ENCODE assay signal across 19 mouse cellular contexts in genomic region chr8:104359778-104360456, GRCm38 (mm10). TPM values are rescaled to one million over a fixed set of nuclear protein-coding genes. Genes with fewer than 3 reads are reported as not detected.
DNase-seq lines count a peak whose midpoint lies in the region; ATAC-seq and TF ChIP-seq lines count a peak whose summit lies in the region.
"Had no signal": no experiment of that assay in that cellular context is flagged by ENCODE, and none has a peak within 500 bp of the region (broad histone marks: within the 10 kb centered on the region; RNA-seq: fewer than 3 reads in every experiment).

No protein-coding gene starts in this region.

- H3K4me1 ChIP-seq in embryonic facial prominence, embryonic 13.5 days = peaks cover 9% of the 10 kb centered on the region; the same call in 1 of the 2 replicates
- H3K4me1 ChIP-seq in embryonic facial prominence, embryonic 10.5 days = peaks cover 11% of the 10 kb centered on the region; the same call in 1 of the 2 replicates
- peaks cover 7% of the 10 kb centered on the region; the same call in 1 of the 2 replicates for H3K4me1 ChIP-seq in midbrain, postnatal 0 days (ENCODE audit: insufficient read depth, low read length)
- peaks cover 16% of the 10 kb centered on the region for H3K4me1 ChIP-seq in midbrain, embryonic 10.5 days
- 0 out of 2 replicates have a peak, but pooled peaks cover 7% of the 10 kb centered on the region for H3K4me1 ChIP-seq in limb, embryonic 10.5 days
- H3K4me1 ChIP-seq in heart, embryonic 10.5 days = peaks cover 13% of the 10 kb centered on the region
- no peaks in the 10 kb centered on the region for H3K4me1 ChIP-seq in lung, postnatal 0 days (ENCODE audit: insufficient read depth, low read depth, low read length)

- H3K9ac ChIP-seq in embryonic facial prominence, embryonic 13.5 days = 0 out of 2 replicates have a peak overlapping the region, but pooled peaks have one; percentile 17
- no peak overlapping the region for H3K9ac ChIP-seq in midbrain, postnatal 0 days (replicated peaks; ENCODE audit: low read length, poor library complexity, severe bottlenecking)
- no peak overlapping the region for H3K9ac ChIP-seq in lung, postnatal 0 days (replicated peaks; ENCODE audit: low read depth)
- H3K9ac ChIP-seq: neural tube, embryonic 15.5 days had no signal

- ATAC-seq in embryonic facial prominence, embryonic 13.5 days (ENCODE audit: insufficient number of reproducible peaks, insufficient read depth, low FRiP score, low TSS enrichment, low read depth) = no peak
- no peak for ATAC-seq in midbrain, postnatal 0 days (ENCODE audit: low FRiP score)
- ATAC-seq in monocyte, adult 5-6 weeks (replicated peaks; ENCODE audit: insufficient number of reproducible peaks, low FRiP score, low TSS enrichment, poor library complexity, severe bottlenecking) = no peak
- ATAC-seq in lung, postnatal 0 days = no peak

- TF ChIP-seq EP300 in lung, postnatal 0 days (IDR thresholded peaks at IDR 0.05) = no peak

- H3K4me3 ChIP-seq in embryonic facial prominence, embryonic 13.5 days = no peak overlapping the region
- H3K4me3 ChIP-seq in embryonic facial prominence, embryonic 10.5 days = no peak overlapping the region
- no peak overlapping the region for H3K4me3 ChIP-seq in midbrain, postnatal 0 days (ENCODE audit: low read depth, low read length)
- no peak overlapping the region for H3K4me3 ChIP-seq in midbrain, embryonic 10.5 days
- H3K4me3 ChIP-seq in limb, embryonic 10.5 days = no peak overlapping the region
- no peak overlapping the region for H3K4me3 ChIP-seq in heart, embryonic 10.5 days
- no peak overlapping the region for H3K4me3 ChIP-seq in lung, postnatal 0 days (ENCODE audit: low read depth, low read length)
- H3K4me3 ChIP-seq: erythroblast, embryonic 14.5 days; neural tube, embryonic 15.5 days had no signal

- peaks cover 18% of the 10 kb centered on the region for H3K36me3 ChIP-seq in embryonic facial prominence, embryonic 13.5 days
- H3K36me3 ChIP-seq in embryonic facial prominence, embryonic 10.5 days (replicated peaks) = peaks cover 27% of the 10 kb centered on the region
- peaks cover 14% of the 10 kb centered on the region; the same call in 1 of the 2 replicates for H3K36me3 ChIP-seq in midbrain, postnatal 0 days (ENCODE audit: insufficient read depth, low read length)
- peaks cover 19% of the 10 kb centered on the region for H3K36me3 ChIP-seq in midbrain, embryonic 10.5 days
- peaks cover 21% of the 10 kb centered on the region for H3K36me3 ChIP-seq in limb, embryonic 10.5 days
- peaks cover 21% of the 10 kb centered on the region; the same call in 1 of the 2 replicates for H3K36me3 ChIP-seq in heart, embryonic 10.5 days
- no peaks in the 10 kb centered on the region for H3K36me3 ChIP-seq in lung, postnatal 0 days (ENCODE audit: insufficient read depth, low read length)

- H3K9me3 ChIP-seq in embryonic facial prominence, embryonic 13.5 days = no peaks in the 10 kb centered on the region
- H3K9me3 ChIP-seq in embryonic facial prominence, embryonic 10.5 days = no peaks in the 10 kb centered on the region
- no peaks in the 10 kb centered on the region for H3K9me3 ChIP-seq in midbrain, postnatal 0 days (ENCODE audit: low read length)
- no peaks in the 10 kb centered on the region for H3K9me3 ChIP-seq in midbrain, embryonic 10.5 days (replicated peaks)
- no peaks in the 10 kb centered on the region for H3K9me3 ChIP-seq in limb, embryonic 10.5 days (replicated peaks)
- no peaks in the 10 kb centered on the region for H3K9me3 ChIP-seq in heart, embryonic 10.5 days
- no peaks in the 10 kb centered on the region for H3K9me3 ChIP-seq in lung, postnatal 0 days (ENCODE audit: low read length)
- H3K9me3 ChIP-seq: neural tube, embryonic 15.5 days had no signal

- no peak for DNase-seq in embryonic facial prominence, embryonic 10.5 days (ENCODE audit: low spot score)
- no peak for DNase-seq in midbrain, postnatal 0 days (ENCODE audit: low spot score)
- no peak for DNase-seq in midbrain, embryonic 10.5 days (ENCODE audit: low spot score)
- no peak for DNase-seq in limb, embryonic 10.5 days (ENCODE audit: low spot score)
- no peak for DNase-seq in heart, embryonic 10.5 days (ENCODE audit: low spot score)
- no peak for DNase-seq in lung, postnatal 0 days (ENCODE audit: low spot score)
- DNase-seq: kidney, adult 18-20 months; lung, adult 2 months; right cerebral cortex, postnatal 14 days had no signal

- 70% methylated on average over 15 of the region's 15 CpGs for WGBS in embryonic facial prominence, embryonic 13.5 days
- 70% methylated on average over 15 of the region's 15 CpGs for WGBS in embryonic facial prominence, embryonic 10.5 days
- 65% methylated on average over 15 of the region's 15 CpGs for WGBS in midbrain, postnatal 0 days
- 70% methylated on average over 15 of the region's 15 CpGs for WGBS in midbrain, embryonic 10.5 days
- WGBS in limb, embryonic 10.5 days = 82% methylated on average over 15 of the region's 15 CpGs
- WGBS in heart, embryonic 10.5 days = 80% methylated on average over 15 of the region's 15 CpGs
- 82% methylated on average over 15 of the region's 15 CpGs for WGBS in lung, postnatal 0 days

- no peak overlapping the region; the same call in 1 of the 2 replicates for H3K27ac ChIP-seq in embryonic facial prominence, embryonic 13.5 days
- H3K27ac ChIP-seq in embryonic facial prominence, embryonic 10.5 days (replicated peaks) = no peak overlapping the region; the same call in 1 of the 2 replicates
- H3K27ac ChIP-seq in midbrain, postnatal 0 days (ENCODE audit: low read depth, low read length) = peak overlapping the region; percentile 12; the same call in 1 of the 2 replicates
- no peak overlapping the region for H3K27ac ChIP-seq in midbrain, embryonic 10.5 days (replicated peaks)
- 0 out of 2 replicates have a peak overlapping the region, but pooled peaks have one; percentile 12 for H3K27ac ChIP-seq in limb, embryonic 10.5 days
- no peak overlapping the region for H3K27ac ChIP-seq in heart, embryonic 10.5 days
- no peak overlapping the region for H3K27ac ChIP-seq in lung, postnatal 0 days (ENCODE audit: low read length)
- H3K27ac ChIP-seq: neural tube, embryonic 15.5 days had no signal

- H3K4me2 ChIP-seq in embryonic facial prominence, embryonic 13.5 days = no peak overlapping the region
- H3K4me2 ChIP-seq in midbrain, postnatal 0 days (ENCODE audit: low read depth, low read length, poor library complexity, severe bottlenecking) = no peak overlapping the region
- H3K4me2 ChIP-seq in lung, postnatal 0 days (replicated peaks; ENCODE audit: low read depth, low read length) = no peak overlapping the region
- H3K4me2 ChIP-seq: neural tube, embryonic 15.5 days had no signal

- no peak for TF ChIP-seq CTCF in midbrain, postnatal 0 days (IDR thresholded peaks at IDR 0.05)
- no peak for TF ChIP-seq CTCF in lung, postnatal 0 days (IDR thresholded peaks at IDR 0.05)

- no peaks in the 10 kb centered on the region for H3K27me3 ChIP-seq in embryonic facial prominence, embryonic 13.5 days
- H3K27me3 ChIP-seq in embryonic facial prominence, embryonic 10.5 days (replicated peaks; ENCODE audit: low read depth, poor library complexity, severe bottlenecking) = no peaks in the 10 kb centered on the region
- no peaks in the 10 kb centered on the region for H3K27me3 ChIP-seq in midbrain, postnatal 0 days (ENCODE audit: insufficient read depth, low read length)
- H3K27me3 ChIP-seq in midbrain, embryonic 10.5 days (ENCODE audit: low read depth, poor library complexity, severe bottlenecking) = no peaks in the 10 kb centered on the region
- H3K27me3 ChIP-seq in limb, embryonic 10.5 days (ENCODE audit: low read depth, poor library complexity, severe bottlenecking) = no peaks in the 10 kb centered on the region
- no peaks in the 10 kb centered on the region for H3K27me3 ChIP-seq in heart, embryonic 10.5 days (ENCODE audit: insufficient read depth, poor library complexity, severe bottlenecking)
- no peaks in the 10 kb centered on the region for H3K27me3 ChIP-seq in lung, postnatal 0 days (replicated peaks; ENCODE audit: insufficient read depth, low read length)
- H3K27me3 ChIP-seq: neural tube, embryonic 15.5 days had no signal

RNA-seq across cellular contexts. Expression of gene Cmtm3, which starts 20.7 kb away (rescaled TPM):
- polyA plus RNA-seq in embryonic facial prominence, embryonic 13.5 days (2015; fragmentation: Nextera tagmentation; extraction: Ambion mirVana) = 174 and 185 TPM in 2 replicates
- polyA plus RNA-seq in embryonic facial prominence, embryonic 10.5 days (2016; fragmentation: Nextera tagmentation; extraction: Ambion mirVana) = 93.4 and 105 TPM in 2 replicates
- total RNA-seq in midbrain, postnatal 0 days (2014; rRNA removed) = 20.0 and 26.0 TPM in 2 replicates
- polyA plus RNA-seq in midbrain, postnatal 0 days (2015; fragmentation: Nextera tagmentation; extraction: Ambion mirVana) = 32.1 and 33.2 TPM in 2 replicates
- polyA plus RNA-seq in midbrain, embryonic 10.5 days (2016; fragmentation: Nextera tagmentation; extraction: Ambion mirVana) = 72.8 and 79.1 TPM in 2 replicates
- polyA plus RNA-seq in limb, embryonic 10.5 days (2016; fragmentation: Nextera tagmentation; extraction: Ambion mirVana) = 63.2 and 65.4 TPM in 2 replicates
- total RNA-seq in monocyte, adult 5-6 weeks (2017) = 14.1 to 17.1 TPM (median 16.7 TPM) in 3 replicates
- 86.9 and 103 TPM in 2 replicates for polyA plus RNA-seq in heart, embryonic 10.5 days (2016; fragmentation: Nextera tagmentation; extraction: Ambion mirVana)
- 98.3 and 117 TPM in 2 replicates for polyA plus RNA-seq in lung, postnatal 0 days (2015; fragmentation: Nextera tagmentation; extraction: Ambion mirVana)

RNA-seq across cellular contexts. Expression of gene Cmtm4, which starts 35.7 kb away (rescaled TPM):
- 3.6 and 3.7 TPM in 2 replicates for polyA plus RNA-seq in embryonic facial prominence, embryonic 13.5 days (2015; fragmentation: Nextera tagmentation; extraction: Ambion mirVana)
- polyA plus RNA-seq in embryonic facial prominence, embryonic 10.5 days (2016; fragmentation: Nextera tagmentation; extraction: Ambion mirVana) = 2.2 and 2.4 TPM in 2 replicates
- total RNA-seq in midbrain, postnatal 0 days (2014; rRNA removed) = 38.7 and 39.8 TPM in 2 replicates
- polyA plus RNA-seq in midbrain, postnatal 0 days (2015; fragmentation: Nextera tagmentation; extraction: Ambion mirVana) = 2.5 and 2.7 TPM in 2 replicates
- polyA plus RNA-seq in midbrain, embryonic 10.5 days (2016; fragmentation: Nextera tagmentation; extraction: Ambion mirVana) = 1.7 and 1.8 TPM in 2 replicates
- polyA plus RNA-seq in limb, embryonic 10.5 days (2016; fragmentation: Nextera tagmentation; extraction: Ambion mirVana) = 1.8 and 2.3 TPM in 2 replicates
- 0.19 to 0.97 TPM (median 0.64 TPM) in 3 replicates for total RNA-seq in monocyte, adult 5-6 weeks (2017)
- polyA plus RNA-seq in heart, embryonic 10.5 days (2016; fragmentation: Nextera tagmentation; extraction: Ambion mirVana) = 1.1 and 1.7 TPM in 2 replicates
- polyA plus RNA-seq in lung, postnatal 0 days (2015; fragmentation: Nextera tagmentation; extraction: Ambion mirVana) = 3.5 TPM in 2 replicates

RNA-seq across cellular contexts. Expression of gene Cmtm2b, which starts 37.9 kb away (rescaled TPM):
- not detected in 2 replicates for polyA plus RNA-seq in embryonic facial prominence, embryonic 13.5 days (2015; fragmentation: Nextera tagmentation; extraction: Ambion mirVana)
- polyA plus RNA-seq in embryonic facial prominence, embryonic 10.5 days (2016; fragmentation: Nextera tagmentation; extraction: Ambion mirVana) = not detected in 2 replicates
- not detected in 2 replicates for total RNA-seq in midbrain, postnatal 0 days (2014; rRNA removed)
- polyA plus RNA-seq in midbrain, postnatal 0 days (2015; fragmentation: Nextera tagmentation; extraction: Ambion mirVana) = not detected in 2 replicates
- polyA plus RNA-seq in midbrain, embryonic 10.5 days (2016; fragmentation: Nextera tagmentation; extraction: Ambion mirVana) = not detected in 2 replicates
- polyA plus RNA-seq in limb, embryonic 10.5 days (2016; fragmentation: Nextera tagmentation; extraction: Ambion mirVana) = not detected in 2 replicates
- total RNA-seq in monocyte, adult 5-6 weeks (2017) = 2.6 TPM in 1 of 3 replicates, not detected in the others
- not detected in 2 replicates for polyA plus RNA-seq in heart, embryonic 10.5 days (2016; fragmentation: Nextera tagmentation; extraction: Ambion mirVana)
- not detected in 2 replicates for polyA plus RNA-seq in lung, postnatal 0 days (2015; fragmentation: Nextera tagmentation; extraction: Ambion mirVana)
- total RNA-seq: common myeloid progenitor, adult 5-6 weeks; gastrocnemius, adult 8-10 months; layer of hippocampus, postnatal 14 days; MEL had no signal
- polyA plus RNA-seq: erythroblast, embryonic 14.5 days; heart, embryonic 16.5 days; lung, adult 2 months; neural tube, embryonic 15.5 days had no signal

RNA-seq across cellular contexts. Expression of gene Gm11020, which starts 38.5 kb away (rescaled TPM):
- not detected in 2 replicates for polyA plus RNA-seq in embryonic facial prominence, embryonic 13.5 days (2015; fragmentation: Nextera tagmentation; extraction: Ambion mirVana)
- polyA plus RNA-seq in embryonic facial prominence, embryonic 10.5 days (2016; fragmentation: Nextera tagmentation; extraction: Ambion mirVana) = not detected in 2 replicates
- total RNA-seq in midbrain, postnatal 0 days (2014; rRNA removed) = not detected in 2 replicates
- not detected in 2 replicates for polyA plus RNA-seq in midbrain, postnatal 0 days (2015; fragmentation: Nextera tagmentation; extraction: Ambion mirVana)
- polyA plus RNA-seq in midbrain, embryonic 10.5 days (2016; fragmentation: Nextera tagmentation; extraction: Ambion mirVana) = not detected in 2 replicates
- polyA plus RNA-seq in limb, embryonic 10.5 days (2016; fragmentation: Nextera tagmentation; extraction: Ambion mirVana) = not detected in 2 replicates
- total RNA-seq in monocyte, adult 5-6 weeks (2017) = not detected in 3 replicates
- polyA plus RNA-seq in heart, embryonic 10.5 days (2016; fragmentation: Nextera tagmentation; extraction: Ambion mirVana) = not detected in 2 replicates
- not detected in 2 replicates for polyA plus RNA-seq in lung, postnatal 0 days (2015; fragmentation: Nextera tagmentation; extraction: Ambion mirVana)
- total RNA-seq: adrenal gland, adult 18-20 months; common myeloid progenitor, adult 5-6 weeks; gastrocnemius, adult 8-10 months; layer of hippocampus, postnatal 14 days; MEL had no signal
- polyA plus RNA-seq: erythroblast, embryonic 14.5 days; heart, embryonic 16.5 days; lung, adult 2 months; neural tube, embryonic 15.5 days had no signal

RNA-seq across cellular contexts. Expression of gene Cmtm1, which starts 50.0 kb away (rescaled TPM):
- polyA plus RNA-seq in embryonic facial prominence, embryonic 13.5 days (2015; fragmentation: Nextera tagmentation; extraction: Ambion mirVana) = not detected in 2 replicates
- not detected in 2 replicates for polyA plus RNA-seq in embryonic facial prominence, embryonic 10.5 days (2016; fragmentation: Nextera tagmentation; extraction: Ambion mirVana)
- total RNA-seq in midbrain, postnatal 0 days (2014; rRNA removed) = not detected in 2 replicates
- polyA plus RNA-seq in midbrain, postnatal 0 days (2015; fragmentation: Nextera tagmentation; extraction: Ambion mirVana) = not detected in 2 replicates
- polyA plus RNA-seq in midbrain, embryonic 10.5 days (2016; fragmentation: Nextera tagmentation; extraction: Ambion mirVana) = not detected in 2 replicates
- polyA plus RNA-seq in limb, embryonic 10.5 days (2016; fragmentation: Nextera tagmentation; extraction: Ambion mirVana) = not detected in 2 replicates
- not detected in 3 replicates for total RNA-seq in monocyte, adult 5-6 weeks (2017)
- polyA plus RNA-seq in heart, embryonic 10.5 days (2016; fragmentation: Nextera tagmentation; extraction: Ambion mirVana) = not detected in 2 replicates
- polyA plus RNA-seq in lung, postnatal 0 days (2015; fragmentation: Nextera tagmentation; extraction: Ambion mirVana) = not detected in 2 replicates
- total RNA-seq: common myeloid progenitor, adult 5-6 weeks; gastrocnemius, adult 8-10 months; layer of hippocampus, postnatal 14 days; MEL had no signal
- polyA plus RNA-seq: erythroblast, embryonic 14.5 days; heart, embryonic 16.5 days; lung, adult 2 months; neural tube, embryonic 15.5 days had no signal

Comparison
In these comparisons a context has a peak if more than half of its experiments do, and no peak if none do; other contexts are left out.
1. H3K27ac ChIP-seq: peak in midbrain, postnatal 0 days (single experiment) and limb, embryonic 10.5 days (single experiment); none in embryonic facial prominence, embryonic 13.5 days (single experiment), embryonic facial prominence, embryonic 10.5 days (single experiment), midbrain, embryonic 10.5 days (single experiment), heart, embryonic 10.5 days (single experiment) and lung, postnatal 0 days (single experiment).